Mouse (Mus musculus): ENCODE measurements around the gene Fah.

- TF ChIP-seq GATA1 (IDR thresholded peaks at IDR 0.05; ENCODE audit: borderline replicate concordance, low read length) (no peak), FLI1 (IDR thresholded peaks at IDR 0.05; ENCODE audit: low read length) (no peak)
Measured at GRCm38 (mm10) chr7:84651303-84651986, 44.9 kb upstream of the Fah start.

All from megakaryocyte, embryonic 14.5 days (primary cell).